Mouse (Mus musculus) myocyte (in vitro differentiated cells): Measurements from ENCODE around the gene Pcsk1n. TPM values are rescaled to one million over a fixed set of nuclear protein-coding genes. Genes with fewer than 3 reads are reported as not detected.
A peak's percentile ranks its signal among the peaks of the same experiment; 100 is the strongest.

ENCODE experiments used
- H3K27me3 ChIP-seq: one replicate; pipeline ENCODE4 v1.6.1; 2011; ENCODE audit not compliant: control insufficient read depth, insufficient read depth, insufficient read length
- H3K36me3 ChIP-seq: one replicate; pipeline ENCODE4 v1.6.1; 2011; ENCODE audit not compliant: control insufficient read depth, insufficient read depth
- H3K4me2 ChIP-seq: one replicate; pipeline ENCODE4 v1.6.1; 2011; ENCODE audit warnings: low read depth, control low read depth
- H3K4me3 ChIP-seq: one replicate; pipeline ENCODE4 v1.5.1; 2011; ENCODE audit warnings: mild to moderate bottlenecking, control low read depth, moderate library complexity
- H3K79me2 ChIP-seq: one replicate; pipeline ENCODE4 v1.6.1; 2011; ENCODE audit not compliant: control insufficient read depth, insufficient read depth
- H3ac ChIP-seq: one replicate; pipeline ENCODE4 v1.6.1; 2011; ENCODE audit not compliant: control insufficient read depth, insufficient read length
- CEBPB ChIP-seq: IDR thresholded peaks from 2 replicates; pipeline ENCODE4 v1.6.1; 2011; ENCODE audit warnings: mild to moderate bottlenecking, moderate library complexity; ENCODE audit not compliant: poor library complexity, insufficient read depth, severe bottlenecking
- E2F4 ChIP-seq: IDR thresholded peaks from one replicate; pipeline ENCODE4 v1.6.1; 2011; ENCODE audit warnings: mild to moderate bottlenecking, control low read depth, moderate library complexity; ENCODE audit not compliant: insufficient read depth
- MAX ChIP-seq: IDR thresholded peaks from one replicate; pipeline ENCODE4 v1.6.1; 2011; ENCODE audit warnings: low read depth, mild to moderate bottlenecking, control low read depth
- MYOD1 ChIP-seq, 3 experiments: IDR thresholded peaks; one replicate each; pipeline ENCODE4 v1.6.1; 2011; ENCODE audit warnings: control low read depth in 2 of 3, low read depth in 2 of 3, mild to moderate bottlenecking in 2 of 3, moderate library complexity in 1 of 3; ENCODE audit not compliant: insufficient read length in 2 of 3, control insufficient read depth in 1 of 3
- MYOG ChIP-seq, 3 experiments: IDR thresholded peaks; one replicate each; pipeline ENCODE4 v1.6.1; 2011; ENCODE audit warnings: control low read depth in 2 of 3, low read depth in 2 of 3, mild to moderate bottlenecking in 2 of 3; ENCODE audit not compliant: insufficient read length in 2 of 3, control insufficient read depth in 1 of 3, insufficient read depth in 1 of 3
- POLR2A ChIP-seq: IDR thresholded peaks from one replicate; pipeline ENCODE4 v1.6.1; 2011; ENCODE audit warnings: low read depth, mild to moderate bottlenecking, control low read depth, moderate library complexity; ENCODE audit not compliant: insufficient read length
- POLR2AphosphoS2 ChIP-seq: IDR thresholded peaks from one replicate; pipeline ENCODE4 v1.6.1; 2011; ENCODE audit warnings: low read depth, control low read depth; ENCODE audit not compliant: insufficient read length
- REST ChIP-seq: IDR thresholded peaks from one replicate; pipeline ENCODE4 v1.6.1; 2011; ENCODE audit warnings: mild to moderate bottlenecking, control low read depth, moderate library complexity; ENCODE audit not compliant: insufficient read depth, insufficient read length
- SRF ChIP-seq: IDR thresholded peaks from one replicate; pipeline ENCODE4 v1.6.1; 2011; ENCODE audit warnings: low read depth; ENCODE audit not compliant: control insufficient read depth, insufficient read length
- TCF12 ChIP-seq: IDR thresholded peaks from one replicate; pipeline ENCODE4 v1.6.1; 2011; ENCODE audit warnings: mild to moderate bottlenecking, control low read depth; ENCODE audit not compliant: poor library complexity, insufficient read depth, severe bottlenecking
- TCF3 ChIP-seq: IDR thresholded peaks from one replicate; pipeline ENCODE4 v1.6.1; 2011; ENCODE audit warnings: low read depth, control low read depth; ENCODE audit not compliant: insufficient read length
- USF1 ChIP-seq: IDR thresholded peaks from one replicate; pipeline ENCODE4 v1.6.1; 2011; ENCODE audit warnings: low read depth, mild to moderate bottlenecking, control low read depth, moderate library complexity
- polyA plus RNA-seq: library from polyadenylated mRNA; unstranded; fragments of >200 nt; fragmentation: generic; extraction: Trizol; gene quantifications from one replicate; pipeline ENCODE4 v1.2.1, GENCODE M21; 2012; ENCODE audit warnings: missing spikeins

The Pcsk1n gene
- not detected for polyA plus RNA-seq

DNA sequence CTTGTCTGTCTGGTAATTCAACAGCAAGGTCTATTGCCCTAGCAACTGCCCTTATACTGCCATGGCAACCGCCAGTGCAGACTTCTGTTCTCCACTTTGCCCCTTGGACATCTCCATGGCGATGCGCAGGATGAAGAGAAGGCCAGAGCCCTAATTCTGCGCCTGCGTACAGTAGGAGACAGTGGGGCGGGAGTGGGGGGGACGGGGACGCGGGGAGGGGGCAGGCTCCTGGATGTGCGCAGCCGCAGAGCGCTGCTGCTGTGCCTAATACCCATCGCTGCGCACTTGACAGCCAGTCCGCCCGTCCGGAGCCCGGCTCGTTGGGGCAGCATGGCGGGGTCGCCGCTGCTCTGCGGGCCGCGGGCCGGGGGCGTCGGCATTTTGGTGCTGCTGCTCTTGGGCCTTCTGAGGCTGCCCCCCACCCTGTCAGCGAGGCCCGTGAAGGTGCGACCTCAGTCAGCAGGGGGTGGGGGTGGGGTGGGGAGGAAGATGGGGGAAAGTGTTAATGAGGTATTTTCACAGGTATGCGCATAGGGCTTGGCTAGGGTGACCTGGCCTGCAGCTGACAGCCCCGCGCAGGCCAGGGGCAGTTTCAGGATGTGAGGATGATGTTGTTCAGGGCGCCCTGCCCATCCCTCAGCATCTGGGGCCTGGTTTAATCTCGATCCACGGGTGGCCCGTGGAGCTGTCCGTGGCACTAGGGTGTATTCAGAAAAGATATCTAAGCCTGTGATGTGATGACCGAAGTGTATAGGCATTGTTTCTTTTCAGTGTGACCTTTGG lies at the start of gene Pcsk1n:
Pcsk1n (plus strand) TSS at position 222 of the 783 bp plus-strand sequence.
- H3K27me3 ChIP-seq, result peaks cover 22% of the 10 kb centered on the region
- H3ac ChIP-seq, result no peak within 1 kb of the TSS
- no peaks in the 10 kb centered on the region for H3K36me3 ChIP-seq
- TF ChIP-seq MYOG (IDR thresholded peaks at IDR 0.05; ENCODE audit: control insufficient read depth in 1 of 3, insufficient read depth in 1 of 3, insufficient read length in 2 of 3, low read depth in 2 of 3) (no peak), TCF12 (no peak), CEBPB (no peak), SRF (no peak), POLR2AphosphoS2 (no peak), REST (no peak), E2F4 (no peak), MAX (no peak), POLR2A (no peak), TCF3 (no peak), USF1 (no peak), MYOD1 (IDR thresholded peaks at IDR 0.05; ENCODE audit: control insufficient read depth in 1 of 3, insufficient read length in 2 of 3, low read depth in 2 of 3) (no peak)
- no peaks in the 10 kb centered on the region for H3K79me2 ChIP-seq
- H3K4me3 ChIP-seq, result no peak within 1 kb of the TSS
- H3K4me2 ChIP-seq, result no peak within 1 kb of the TSS

DNA sequence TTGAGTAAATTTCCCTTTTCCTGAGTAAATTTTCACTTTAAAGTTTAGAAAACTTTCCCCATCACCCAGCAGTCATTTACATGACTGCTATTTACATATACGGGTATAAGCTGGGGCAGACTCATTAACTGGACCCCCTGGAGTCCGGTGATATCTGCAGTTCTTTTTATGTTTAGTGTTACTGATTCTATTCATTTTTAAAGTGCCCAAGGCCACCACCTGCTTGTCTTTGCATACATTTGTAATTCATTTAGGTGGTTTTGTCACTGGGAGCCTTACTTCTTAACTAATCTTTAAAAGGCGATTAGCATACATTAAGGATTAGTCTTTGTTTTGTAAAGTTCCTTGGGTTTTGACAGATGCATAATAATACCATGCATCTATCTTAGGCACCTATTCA lies 49.8 kb upstream of the Pcsk1n start:
- H3K36me3 ChIP-seq, result peaks cover 5% of the 10 kb centered on the region
- peaks cover 10% of the 10 kb centered on the region for H3K79me2 ChIP-seq
- H3K4me2 ChIP-seq, result no peak overlapping the region
- TF ChIP-seq MYOD1 (IDR thresholded peaks at IDR 0.05; ENCODE audit: control insufficient read depth in 1 of 3, insufficient read length in 2 of 3, low read depth in 2 of 3) (no peak), TCF12 (no peak), POLR2AphosphoS2 (no peak), REST (no peak), POLR2A (no peak), TCF3 (no peak), CEBPB (no peak), MYOG (IDR thresholded peaks at IDR 0.05; ENCODE audit: control insufficient read depth in 1 of 3, insufficient read depth in 1 of 3, insufficient read length in 2 of 3, low read depth in 2 of 3) (no peak)
- H3ac ChIP-seq, result no peak overlapping the region
- no peaks in the 10 kb centered on the region for H3K27me3 ChIP-seq
- no peak overlapping the region for H3K4me3 ChIP-seq

GRCm38 (mm10) chrX:7878007-7878419 lies 41.6 kb upstream of the Pcsk1n start, which contains the start of gene Pim2:
TSS of gene Pim2 (plus strand) at chrX:7878262.
- Histone ChIP-seq H3ac (no peak within 1 kb of the TSS), H3K4me2 (peak within 1 kb of the TSS; percentile 70), H3K36me3 (no peaks in the 10 kb centered on the region), H3K27me3 (no peaks in the 10 kb centered on the region), H3K4me3 (no peak within 1 kb of the TSS), H3K79me2 (no peaks in the 10 kb centered on the region)
- TF ChIP-seq POLR2AphosphoS2, result peak; percentile 45
- TF ChIP-seq CEBPB, result no peak
- TF ChIP-seq MYOD1 (IDR thresholded peaks at IDR 0.05; ENCODE audit: control insufficient read depth in 1 of 3, insufficient read length in 2 of 3, low read depth in 2 of 3), result peak in 1 of 3 experiments; percentile 3

DNA sequence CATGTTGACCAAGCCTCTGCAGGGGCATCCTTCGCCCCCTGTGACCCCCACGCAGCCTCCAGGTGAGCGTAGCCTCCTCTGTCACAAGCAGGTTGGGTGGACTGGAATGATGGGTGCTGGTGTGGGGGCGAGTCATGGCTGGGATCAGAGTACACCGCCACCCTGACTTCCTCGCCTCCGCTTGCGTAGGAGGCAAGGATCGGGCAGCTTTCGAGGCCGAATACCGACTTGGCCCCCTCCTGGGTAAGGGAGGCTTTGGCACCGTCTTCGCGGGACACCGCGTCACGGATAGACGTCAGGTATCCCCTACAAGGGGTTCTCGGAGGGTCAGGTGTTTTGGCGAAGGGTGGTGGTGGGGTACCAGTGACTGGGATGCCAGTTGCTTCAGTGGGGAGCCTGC lies 41.1 kb upstream of the Pcsk1n start:
- Histone ChIP-seq H3K4me3 (no peak overlapping the region), H3ac (no peak overlapping the region), H3K27me3 (no peaks in the 10 kb centered on the region), H3K79me2 (no peaks in the 10 kb centered on the region), H3K4me2 (peak overlapping the region; percentile 70), H3K36me3 (no peaks in the 10 kb centered on the region)
- no peak for TF ChIP-seq POLR2AphosphoS2
- TF ChIP-seq SRF, result no peak
- no peak for TF ChIP-seq MYOD1 (IDR thresholded peaks at IDR 0.05; ENCODE audit: control insufficient read depth in 1 of 3, insufficient read length in 2 of 3, low read depth in 2 of 3)
- no peak for TF ChIP-seq TCF3
- TF ChIP-seq POLR2A, result no peak
- no peak for TF ChIP-seq MAX
- TF ChIP-seq E2F4, result no peak
- TF ChIP-seq REST, result no peak
- TF ChIP-seq MYOG (IDR thresholded peaks at IDR 0.05; ENCODE audit: control insufficient read depth in 1 of 3, insufficient read depth in 1 of 3, insufficient read length in 2 of 3, low read depth in 2 of 3), result no peak
- no peak for TF ChIP-seq CEBPB
- TF ChIP-seq USF1, result no peak
- TF ChIP-seq TCF12, result no peak

DNA sequence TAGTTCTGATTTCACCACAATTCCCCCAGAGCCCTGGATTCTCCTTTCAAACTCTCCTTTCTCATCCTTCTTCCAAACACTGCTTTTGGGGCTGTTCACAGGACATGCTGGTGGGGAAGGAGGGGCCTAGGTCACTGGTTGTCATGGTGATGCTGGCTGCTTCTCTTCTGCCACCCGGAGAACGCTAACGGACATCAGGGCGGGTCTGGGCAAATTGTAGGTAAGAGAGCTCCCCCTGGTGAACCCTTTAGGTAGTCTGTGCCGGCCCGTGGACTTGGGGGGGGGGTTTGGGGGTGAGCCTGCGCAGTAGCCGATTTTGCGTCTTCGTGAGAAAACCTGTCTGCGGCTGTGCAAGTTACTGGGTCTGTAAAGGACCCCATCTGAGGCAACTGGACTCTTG lies 39.8 kb upstream of the Pcsk1n start:
- H3K36me3 ChIP-seq, result no peaks in the 10 kb centered on the region
- H3K79me2 ChIP-seq, result peaks cover 5% of the 10 kb centered on the region
- no peak for TF ChIP-seq POLR2AphosphoS2
- TF ChIP-seq REST, result no peak
- no peak for TF ChIP-seq E2F4
- no peak for TF ChIP-seq CEBPB
- no peak for TF ChIP-seq USF1
- TF ChIP-seq SRF, result no peak
- TF ChIP-seq MAX, result no peak
- TF ChIP-seq TCF12, result no peak
- TF ChIP-seq POLR2A, result no peak
- TF ChIP-seq MYOD1 (IDR thresholded peaks at IDR 0.05; ENCODE audit: control insufficient read depth in 1 of 3, insufficient read length in 2 of 3, low read depth in 2 of 3), result no peak
- no peak for TF ChIP-seq MYOG (IDR thresholded peaks at IDR 0.05; ENCODE audit: control insufficient read depth in 1 of 3, insufficient read depth in 1 of 3, insufficient read length in 2 of 3, low read depth in 2 of 3)
- TF ChIP-seq TCF3, result no peak
- no peak overlapping the region for H3ac ChIP-seq
- H3K27me3 ChIP-seq, result no peaks in the 10 kb centered on the region
- no peak overlapping the region for H3K4me3 ChIP-seq
- no peak overlapping the region for H3K4me2 ChIP-seq
